Mouse (Mus musculus): ENCODE measurements around the gene E030018B13Rik.
A peak's percentile ranks its signal among the peaks of the same experiment; 100 is the strongest.

Gene E030018B13Rik

DNA sequence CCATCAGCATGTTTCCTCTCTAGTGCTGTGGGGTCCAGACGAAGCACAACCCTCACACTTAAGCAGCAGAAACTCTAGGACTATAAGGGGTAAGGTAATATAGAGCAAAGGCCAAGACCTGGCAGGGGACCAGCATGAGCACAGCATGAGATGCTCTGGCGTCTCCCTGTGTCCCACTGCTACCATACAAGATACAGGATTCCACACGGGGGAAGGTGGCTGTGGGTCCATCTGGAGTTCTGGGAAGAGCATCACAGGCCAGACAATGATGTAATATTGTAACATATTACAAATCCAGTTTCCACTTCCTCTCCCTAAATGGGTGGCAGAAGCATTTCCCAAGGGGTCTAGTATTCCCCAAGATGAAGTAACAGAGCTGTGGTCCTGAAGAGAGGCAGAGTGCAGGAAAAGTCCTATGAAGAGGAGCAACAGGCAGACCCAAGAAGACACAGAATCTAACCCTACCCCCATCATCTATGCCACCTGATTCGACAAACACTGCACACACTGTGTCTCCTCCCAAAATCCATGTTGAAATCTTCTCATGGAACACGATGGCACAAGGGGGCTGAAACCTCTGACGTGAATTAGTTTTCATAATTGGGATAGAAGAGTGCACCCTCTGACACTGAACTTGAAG, at the start of gene E030018B13Rik:
E030018B13Rik (plus strand) TSS at position 590 of the 640 bp plus-strand sequence.
- no peak for DNase-seq (ENCODE audit: low read depth)

DNA sequence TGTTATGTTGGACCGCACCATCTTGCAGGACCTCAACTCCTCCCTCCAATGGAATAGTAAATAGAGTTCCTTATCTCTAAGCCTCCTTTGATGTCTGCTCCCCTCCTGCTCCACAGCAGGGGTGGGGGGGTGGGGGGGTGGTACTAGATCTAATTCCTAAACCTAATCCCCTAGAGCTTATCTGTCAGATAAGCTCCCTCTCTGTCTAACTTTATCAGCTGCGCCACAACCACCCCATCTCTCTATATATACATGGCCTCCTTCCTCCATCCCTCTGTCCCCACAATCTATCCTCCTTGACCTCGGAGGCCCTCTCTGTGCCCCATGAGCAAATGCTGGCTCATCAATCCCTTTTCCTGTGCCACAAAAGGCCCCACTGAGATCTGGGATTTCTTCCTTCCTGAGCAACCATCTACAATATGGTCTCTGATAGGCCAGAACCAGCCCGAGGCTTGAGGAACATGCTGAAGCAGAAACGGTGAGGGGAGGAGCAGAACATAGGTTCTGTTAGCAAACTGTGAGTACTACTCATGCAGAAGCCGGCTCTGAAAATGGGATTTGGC, 48.2 kb upstream of the E030018B13Rik start:
- DNase-seq (ENCODE audit: low read depth), result no peak

DNA sequence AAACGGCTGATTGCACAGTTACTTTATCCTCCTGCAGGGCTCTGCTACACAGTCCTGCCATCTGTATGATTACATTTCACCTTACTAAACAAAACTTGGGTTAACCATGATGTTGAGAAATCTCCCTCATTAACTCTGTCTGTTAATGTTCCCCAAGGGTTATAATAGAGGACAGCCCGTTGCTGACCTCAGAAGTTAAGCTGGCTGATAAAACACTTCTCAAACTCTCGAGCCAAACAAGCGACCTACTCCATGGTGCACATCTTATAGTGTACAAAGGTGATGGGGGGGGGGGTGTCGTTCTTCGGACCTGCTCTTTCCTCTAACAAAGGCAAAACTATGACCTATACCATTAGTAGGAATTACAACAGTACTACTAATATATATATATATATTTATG, 45.0 kb upstream of the E030018B13Rik start:
- no peak for DNase-seq (ENCODE audit: low read depth)

DNA sequence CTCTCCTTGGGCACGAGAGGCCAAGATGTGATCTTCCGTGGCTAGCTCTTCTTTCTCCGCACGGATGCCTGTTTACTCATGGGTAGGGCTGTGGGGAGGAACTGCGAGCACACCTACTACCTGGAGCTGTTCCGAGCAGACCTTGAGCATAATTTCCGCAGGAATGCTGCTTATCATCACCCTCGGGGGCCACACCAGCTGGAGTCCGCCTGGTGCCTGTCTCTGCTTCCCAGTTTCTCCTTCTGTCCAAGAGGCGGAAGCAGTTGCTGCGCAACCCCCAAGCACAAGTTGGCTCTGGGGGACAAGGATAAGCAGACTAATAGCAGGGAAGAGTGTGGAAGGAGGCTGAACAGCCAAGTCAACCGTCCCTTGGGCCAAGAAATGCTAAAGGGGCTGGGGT, 42.8 kb upstream of the E030018B13Rik start:
- no peak for DNase-seq (ENCODE audit: low read depth)

DNA sequence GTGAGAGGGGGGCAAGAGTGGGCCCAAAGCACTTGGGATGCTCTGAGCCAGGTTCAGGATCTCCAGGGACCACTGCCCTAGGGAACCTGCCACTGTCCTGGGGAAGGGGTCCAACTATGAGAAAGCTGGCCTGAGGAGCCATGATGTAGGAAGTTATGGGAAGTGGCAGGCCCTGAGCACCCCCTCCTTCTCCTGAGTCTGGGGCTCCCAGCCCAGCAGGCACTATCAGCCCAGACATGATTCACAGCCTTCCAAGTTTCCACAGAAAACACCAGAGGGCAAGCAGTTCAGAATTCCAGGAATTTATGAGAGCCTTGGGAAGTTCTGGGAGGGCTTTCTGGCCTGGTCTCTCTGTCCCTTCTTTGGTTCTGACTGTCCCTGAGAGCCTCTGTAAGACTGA, 41.0 kb upstream of the E030018B13Rik start:
- DNase-seq (ENCODE audit: low read depth), result no peak

DNA sequence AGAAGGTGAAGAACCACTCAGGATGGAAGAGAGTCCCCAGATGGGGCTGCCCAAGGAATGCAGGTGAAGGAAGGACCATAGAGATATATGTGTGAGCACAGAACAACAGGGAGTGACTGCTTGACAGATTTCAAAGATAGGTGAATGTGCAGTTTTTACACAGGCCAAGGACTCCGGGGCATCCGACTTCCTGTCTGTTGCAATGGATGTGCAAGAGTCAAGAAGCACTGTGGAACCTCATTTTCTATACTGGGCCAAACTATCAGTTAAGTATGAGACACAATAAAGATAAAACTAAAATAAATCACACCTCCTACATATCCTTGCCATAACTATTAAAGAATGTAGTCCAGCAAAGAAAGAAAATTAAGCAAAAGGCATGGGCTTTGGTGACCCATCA, 40.0 kb upstream of the E030018B13Rik start:
- no peak for DNase-seq (ENCODE audit: low read depth)

DNA sequence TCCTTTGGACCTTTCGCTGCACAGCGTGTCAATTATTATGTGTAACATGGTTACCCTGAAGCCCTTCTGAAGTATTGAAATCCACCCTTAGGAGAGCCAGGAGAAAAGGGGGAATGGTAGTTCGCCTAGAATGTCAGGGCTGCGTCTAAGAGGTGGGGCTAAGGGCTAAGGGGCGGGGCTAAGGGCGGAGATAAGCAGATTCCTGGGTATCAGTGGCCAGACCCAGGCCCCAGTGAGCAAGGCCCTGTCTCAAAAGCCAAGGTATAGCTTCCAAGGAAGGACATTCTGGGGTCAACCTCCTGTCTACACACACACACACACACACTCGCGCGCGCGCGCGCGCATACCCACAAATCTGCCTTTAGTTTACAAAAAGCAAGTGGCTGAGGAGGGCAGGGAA, 39.0 kb upstream of the E030018B13Rik start:
- DNase-seq (ENCODE audit: low read depth), result no peak

DNA sequence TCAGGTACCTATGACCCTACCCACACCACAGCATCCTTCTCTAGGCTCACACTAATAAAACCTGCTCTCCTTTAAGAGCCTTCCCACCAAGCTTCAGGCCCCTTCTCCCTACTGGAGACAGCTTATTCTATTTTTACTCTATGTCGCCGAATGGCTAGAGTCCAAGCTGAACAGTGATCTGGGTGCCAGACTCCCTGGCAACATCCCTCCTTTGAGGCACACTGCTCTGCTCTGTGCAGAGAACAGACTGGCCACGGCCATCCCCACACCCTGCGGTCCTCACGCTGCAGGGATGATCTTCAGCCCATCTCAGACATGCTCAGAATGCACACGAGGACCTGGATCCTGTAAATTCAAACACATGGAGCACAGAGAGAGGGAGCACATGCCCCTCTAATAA, 37.1 kb upstream of the E030018B13Rik start:
- DNase-seq (ENCODE audit: low read depth), result no peak

DNA sequence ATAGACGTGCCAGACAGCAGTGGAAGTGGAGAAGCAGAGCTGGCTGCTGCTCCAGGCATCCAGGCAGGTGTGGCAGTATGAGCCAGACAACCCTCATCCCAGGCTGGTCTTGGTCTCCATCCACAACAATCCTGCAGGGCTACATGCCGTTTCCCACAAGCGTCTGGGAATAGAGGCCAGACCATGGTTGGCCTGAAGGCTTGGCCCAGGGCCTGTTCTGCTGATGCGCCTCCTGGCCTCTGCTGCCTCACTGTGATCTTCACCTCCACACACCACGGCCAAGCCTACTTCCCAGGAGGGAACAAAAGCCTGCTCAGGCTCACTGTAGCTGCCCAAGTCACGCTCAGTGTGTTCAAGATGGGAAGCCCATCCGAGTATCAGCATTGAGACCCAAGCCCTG, 33.9 kb upstream of the E030018B13Rik start:
- DNase-seq (ENCODE audit: low read depth), result no peak

DNA sequence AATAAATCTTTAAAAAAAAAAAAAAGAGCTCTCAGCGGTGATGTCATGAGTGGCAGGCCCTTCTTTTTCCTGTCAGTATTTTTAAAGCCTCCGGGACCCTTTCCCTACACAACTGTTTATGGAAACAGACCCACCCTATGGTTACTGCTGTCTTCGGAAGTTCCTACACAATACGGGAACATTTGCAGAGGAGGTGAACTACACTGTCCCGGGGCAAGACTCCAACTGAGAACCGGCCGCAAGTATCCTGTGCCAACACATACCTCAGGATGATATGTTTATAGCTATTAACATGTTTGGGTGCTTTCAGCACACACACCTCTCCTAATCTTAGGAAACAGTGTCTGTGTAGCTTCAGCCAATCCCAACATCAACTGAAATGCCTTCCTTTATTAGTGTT, 31.6 kb upstream of the E030018B13Rik start:
- DNase-seq (ENCODE audit: low read depth), result no peak

DNA sequence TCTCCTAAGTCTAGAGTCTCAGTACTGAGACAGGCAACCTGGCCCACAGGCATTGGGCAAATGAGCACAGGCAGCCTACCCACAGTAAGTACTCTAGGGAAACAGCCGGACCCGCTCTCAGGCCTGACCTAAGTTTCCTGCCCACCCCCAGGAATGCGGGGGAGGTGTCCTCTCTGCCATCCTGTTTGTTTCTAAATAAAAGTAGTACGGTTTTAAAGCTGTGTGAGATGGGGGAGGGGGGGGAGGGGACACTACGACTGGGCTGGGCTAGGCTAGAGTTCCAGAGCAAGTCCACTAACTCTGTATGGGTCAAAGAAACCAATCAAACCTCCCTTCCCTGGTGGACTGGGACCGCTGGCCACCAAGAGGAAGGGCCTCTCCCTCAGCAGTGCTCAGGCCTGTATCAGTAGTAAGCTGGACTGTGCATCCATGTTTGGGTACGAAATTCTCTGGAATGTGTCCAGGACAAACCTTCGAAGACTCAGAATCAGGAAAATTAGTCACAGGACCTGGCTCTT, 29.6 kb upstream of the E030018B13Rik start:
- DNase-seq (ENCODE audit: low read depth), result no peak

DNA sequence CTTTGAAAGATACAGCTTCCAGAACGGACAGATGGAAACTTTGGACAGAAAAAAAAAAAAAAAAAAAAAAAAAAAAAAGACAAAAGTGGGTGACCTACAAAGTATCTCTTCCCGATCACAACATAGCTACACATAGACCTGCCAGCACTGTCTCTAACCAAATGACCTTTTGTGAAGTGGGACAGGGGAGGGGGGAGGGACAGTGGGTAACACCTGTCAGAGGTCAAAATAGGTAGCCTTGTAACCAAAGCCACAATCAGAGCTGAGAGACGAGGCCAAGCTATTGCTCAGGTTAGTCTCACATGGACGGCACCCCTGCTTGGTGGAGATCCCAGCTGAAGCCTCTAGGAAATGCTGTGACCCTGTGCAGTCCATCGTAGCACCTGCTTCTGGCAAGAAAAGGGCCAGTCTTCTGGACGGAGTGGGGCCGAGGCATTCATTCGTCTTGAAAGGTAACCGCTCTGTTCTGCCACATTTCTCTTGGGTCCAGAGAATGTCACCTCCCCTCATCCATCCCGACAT, 29.0 kb upstream of the E030018B13Rik start:
- DNase-seq (ENCODE audit: low read depth), result no peak

DNA sequence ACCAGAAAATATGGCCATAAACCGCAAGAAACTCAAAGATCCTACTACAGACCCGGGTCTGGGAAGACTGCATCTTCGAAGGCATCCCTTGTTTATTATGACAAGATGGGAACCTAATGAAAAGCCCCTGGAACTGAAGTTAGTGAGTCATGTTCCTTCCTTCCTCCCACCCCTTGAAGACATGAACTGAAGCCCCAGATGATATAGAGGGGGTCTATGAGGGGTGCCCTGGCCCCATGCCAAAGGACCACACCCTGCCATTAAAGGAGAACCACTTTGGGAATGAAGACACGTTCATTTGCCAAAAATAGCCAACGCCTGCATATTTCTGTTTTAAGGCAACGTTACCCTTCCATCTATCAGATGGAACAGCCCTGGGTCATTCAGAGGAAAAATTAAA, 28.0 kb upstream of the E030018B13Rik start:
- DNase-seq (ENCODE audit: low read depth), result no peak

DNA sequence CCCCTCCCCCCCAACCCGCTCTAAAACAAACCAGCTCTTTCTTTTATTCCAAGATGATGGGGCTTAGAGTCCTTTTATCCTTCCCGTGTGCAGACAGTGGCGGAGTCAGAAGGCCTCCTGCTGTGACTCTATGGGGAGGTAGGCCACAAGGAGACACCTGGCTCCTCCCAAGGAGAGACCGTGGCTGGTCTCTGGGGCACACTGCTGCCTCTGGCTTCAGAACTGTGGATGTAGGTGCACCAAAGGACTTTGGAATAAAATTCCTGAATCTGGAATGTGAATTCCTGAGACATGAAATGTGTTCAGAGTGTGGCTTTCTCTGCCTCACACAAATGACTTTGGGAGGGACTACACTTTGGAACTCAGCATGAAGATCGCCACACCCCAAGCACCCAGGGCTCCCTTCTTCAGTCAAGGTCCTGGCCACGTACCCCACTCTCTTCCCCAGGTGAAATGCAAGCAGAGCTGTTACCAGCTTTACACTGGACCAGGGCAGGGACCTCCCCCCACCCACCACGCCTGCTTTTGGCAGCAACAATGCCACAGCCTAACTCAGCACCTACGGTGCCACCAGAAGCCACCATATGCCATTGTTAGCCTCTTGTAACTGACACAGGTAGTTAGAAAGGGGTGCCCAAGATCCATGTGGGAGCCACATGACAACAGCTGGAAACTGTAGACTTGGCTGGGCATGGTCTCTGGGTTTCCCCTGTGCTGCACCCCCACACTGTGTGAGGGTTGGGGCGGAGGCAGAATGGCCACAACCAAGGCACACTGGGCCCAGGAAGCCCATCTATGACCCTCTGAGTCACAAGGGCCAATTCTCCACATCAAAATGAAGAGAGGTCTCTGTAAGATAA, 27.3 kb upstream of the E030018B13Rik start:
- DNase-seq (ENCODE audit: low read depth), result no peak

DNA sequence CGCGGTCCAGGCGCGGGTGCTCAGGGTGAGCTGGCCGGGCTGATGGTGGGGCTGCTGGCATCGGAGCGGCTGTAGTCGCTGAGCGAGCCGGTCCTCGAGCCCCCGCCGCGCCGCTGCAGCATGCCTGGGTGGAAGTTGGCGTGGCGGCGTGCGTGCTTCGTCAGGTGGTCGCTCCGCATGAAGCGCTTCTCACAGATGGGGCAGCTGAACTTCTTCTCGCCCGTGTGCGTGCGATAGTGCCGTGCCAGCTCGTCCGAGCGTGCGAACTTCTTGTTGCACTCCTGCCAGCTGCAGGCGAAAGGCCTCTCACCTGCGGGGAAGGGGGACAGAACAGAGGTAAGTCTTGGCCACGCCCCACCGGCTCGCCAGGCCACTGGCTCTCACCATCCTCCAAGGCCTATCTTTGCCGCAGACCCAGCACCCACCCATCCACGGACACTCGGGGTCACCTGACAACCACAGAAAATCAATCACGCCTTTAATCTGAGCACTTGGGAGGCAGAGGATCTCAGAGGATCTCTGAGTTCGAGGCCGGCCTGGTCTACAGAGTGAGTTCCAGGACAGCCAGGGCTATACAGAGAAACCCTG, 25.1 kb upstream of the E030018B13Rik start:
- no peak for DNase-seq (ENCODE audit: low read depth)

DNA sequence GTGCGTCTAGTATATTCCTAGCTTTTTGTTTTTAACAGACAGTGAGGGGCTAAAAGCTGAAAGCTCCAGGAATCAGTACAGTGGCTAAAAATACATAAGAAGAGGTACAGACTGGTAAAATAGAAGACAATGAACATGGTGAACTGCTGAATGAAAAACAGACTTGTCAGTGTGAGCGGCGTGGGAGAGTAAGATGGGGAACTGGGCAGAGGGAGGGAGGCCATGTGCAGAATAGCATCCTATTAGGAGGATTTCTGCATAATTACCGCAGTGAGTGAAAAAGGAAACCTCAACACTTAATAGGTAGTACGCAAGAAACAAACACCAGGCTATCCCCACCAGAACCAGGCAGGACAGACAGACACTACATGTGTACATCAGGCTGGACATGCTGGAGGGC, 23.5 kb upstream of the E030018B13Rik start:
- no peak for DNase-seq (ENCODE audit: low read depth)

DNA sequence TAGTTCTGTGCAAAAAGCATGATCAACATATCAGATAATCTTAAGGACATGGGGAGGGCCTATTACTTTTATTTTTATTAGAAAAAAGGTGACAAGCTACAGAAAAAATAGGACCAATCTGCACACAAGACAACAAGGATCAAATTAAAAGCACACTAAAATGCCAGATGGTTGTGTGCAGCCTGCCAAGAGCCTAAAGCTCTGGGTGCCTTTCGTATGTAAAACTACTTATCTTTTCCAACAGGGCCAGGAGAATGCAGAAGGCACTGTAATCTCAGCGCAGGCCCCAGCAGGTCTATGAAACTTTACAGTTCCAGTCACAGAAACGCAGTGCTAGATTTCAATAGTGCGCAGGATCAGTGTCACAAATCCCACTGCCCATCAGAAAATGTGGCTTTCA, 22.9 kb upstream of the E030018B13Rik start:
- DNase-seq (ENCODE audit: low read depth), result no peak

DNA sequence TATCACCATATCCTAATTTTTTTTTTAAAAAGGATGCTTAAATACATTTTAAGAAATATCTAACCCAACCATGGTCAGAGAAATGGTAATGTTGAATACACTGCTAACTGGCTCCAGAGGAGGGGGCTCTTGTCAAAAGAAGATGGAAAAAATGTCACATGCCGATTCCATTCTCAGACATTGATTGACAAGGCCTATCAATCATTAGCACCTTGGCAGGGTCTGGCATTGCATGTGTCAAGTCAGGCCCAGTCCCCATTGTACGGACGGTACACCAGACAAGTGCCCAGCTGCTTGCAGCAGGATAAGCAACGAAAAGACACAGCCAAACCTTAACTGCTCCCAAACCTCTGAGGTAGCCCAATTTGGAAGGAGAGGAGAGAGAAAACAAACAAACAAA, 22.0 kb upstream of the E030018B13Rik start:
- no peak for DNase-seq (ENCODE audit: low read depth)

DNA sequence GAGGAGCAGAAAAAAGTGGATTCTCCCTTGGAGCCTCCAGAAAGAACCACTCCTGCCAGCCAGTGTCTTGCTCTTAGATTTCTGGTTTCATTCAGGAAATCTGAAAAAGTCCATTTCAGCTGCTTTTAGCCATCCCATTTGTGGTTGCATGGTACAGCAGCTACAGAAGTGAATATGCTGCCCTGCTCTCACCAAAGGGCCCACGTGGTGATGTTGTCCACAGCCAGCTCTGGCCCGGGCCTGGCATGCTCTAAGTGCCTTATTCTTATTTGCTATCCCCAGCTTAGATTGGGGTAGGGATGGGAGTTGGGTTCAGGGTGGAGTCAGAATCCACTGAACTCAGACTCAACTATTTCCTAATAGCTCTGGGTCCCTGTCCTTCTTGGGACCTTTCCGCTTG, 21.4 kb upstream of the E030018B13Rik start:
- DNase-seq (ENCODE audit: low read depth), result no peak

DNA sequence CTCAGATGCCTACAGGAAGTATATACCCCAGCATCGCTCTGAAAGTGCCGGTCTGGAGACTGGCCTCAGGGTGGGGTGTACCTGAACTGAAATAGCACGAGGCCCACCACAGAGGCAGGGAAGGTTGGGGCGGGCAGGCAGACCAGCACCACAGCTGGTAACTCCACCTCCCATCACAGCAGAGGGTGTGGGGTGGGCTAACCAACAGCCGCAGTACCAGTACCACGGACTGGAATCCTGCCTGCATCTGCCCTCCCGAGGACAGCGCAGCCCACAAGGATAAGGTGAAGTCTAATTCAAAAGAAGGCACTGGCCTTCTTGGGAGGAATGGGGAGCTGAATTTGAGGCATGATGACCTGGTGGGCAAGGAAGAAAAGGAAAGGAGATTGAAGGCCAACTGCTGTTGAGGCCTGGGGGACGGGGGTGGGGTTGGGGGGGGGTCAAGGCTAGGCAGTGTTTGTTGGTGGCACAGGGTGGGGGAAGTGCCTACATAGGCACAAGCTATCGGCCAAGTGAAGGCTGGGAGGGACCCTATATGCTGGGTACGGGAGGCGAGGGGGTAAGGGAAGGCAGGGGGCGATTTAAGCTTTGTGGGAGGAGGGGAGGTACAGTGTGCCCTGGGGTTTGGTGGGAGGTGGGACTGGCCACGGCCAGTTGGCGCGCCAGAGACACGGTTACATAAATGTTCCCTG, 20.2 kb upstream of the E030018B13Rik start:
- no peak for DNase-seq (ENCODE audit: low read depth)

DNA sequence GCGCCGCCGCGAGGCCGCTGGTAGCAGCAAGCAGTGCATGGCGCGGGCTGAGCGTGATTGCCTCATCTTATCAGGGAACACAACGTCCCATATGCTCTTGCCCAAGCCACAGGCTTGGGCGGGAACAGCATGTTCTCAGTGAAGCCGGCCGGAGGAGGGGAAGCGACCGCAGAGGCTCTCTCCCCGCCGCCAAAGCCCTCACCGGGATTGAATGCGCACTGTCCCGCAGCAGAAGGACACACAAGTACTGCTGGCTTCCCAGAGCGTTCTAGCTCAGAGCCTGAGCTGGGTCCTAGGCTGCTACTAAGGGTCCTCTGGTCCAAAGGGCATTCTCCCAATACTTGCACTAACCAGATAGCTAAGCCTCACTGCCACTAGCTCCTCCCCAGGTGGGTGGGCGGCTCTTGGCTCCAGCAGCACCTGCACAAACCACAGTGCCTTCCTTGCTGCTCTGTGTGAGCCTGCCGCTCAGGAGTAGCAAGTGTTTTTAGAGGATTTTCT, 19.6 kb upstream of the E030018B13Rik start:
- DNase-seq (ENCODE audit: low read depth), result peak; percentile 80

DNA sequence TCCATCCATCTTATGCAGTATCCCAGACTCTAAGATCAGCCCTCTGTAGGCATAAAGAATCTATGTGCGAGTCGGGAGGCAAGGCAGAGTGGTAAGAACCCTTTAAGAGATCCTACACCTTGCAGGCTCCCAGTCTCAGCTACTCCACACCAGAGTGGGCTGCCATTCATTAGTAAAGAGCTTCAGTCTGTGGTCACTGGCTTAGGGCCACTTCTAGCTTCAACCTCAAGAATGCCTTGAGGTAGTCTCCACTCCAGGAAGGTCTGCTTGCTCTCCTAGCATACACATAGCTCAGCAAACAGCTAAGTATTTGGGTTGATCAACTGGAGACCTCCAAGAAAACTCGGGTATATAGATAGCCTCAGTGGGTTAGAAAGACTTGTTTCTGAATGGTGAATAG, 19.0 kb upstream of the E030018B13Rik start:
- DNase-seq (ENCODE audit: low read depth), result no peak
